Mouse (Mus musculus): ENCODE data around the gene Ntmt1. TPM values are rescaled to one million over a fixed set of nuclear protein-coding genes. Genes with fewer than 3 reads are reported as not detected.

The Ntmt1 gene
- total RNA-seq, 2 experiments from 2014 or later, result 51.7 to 54.5 TPM

DNA sequence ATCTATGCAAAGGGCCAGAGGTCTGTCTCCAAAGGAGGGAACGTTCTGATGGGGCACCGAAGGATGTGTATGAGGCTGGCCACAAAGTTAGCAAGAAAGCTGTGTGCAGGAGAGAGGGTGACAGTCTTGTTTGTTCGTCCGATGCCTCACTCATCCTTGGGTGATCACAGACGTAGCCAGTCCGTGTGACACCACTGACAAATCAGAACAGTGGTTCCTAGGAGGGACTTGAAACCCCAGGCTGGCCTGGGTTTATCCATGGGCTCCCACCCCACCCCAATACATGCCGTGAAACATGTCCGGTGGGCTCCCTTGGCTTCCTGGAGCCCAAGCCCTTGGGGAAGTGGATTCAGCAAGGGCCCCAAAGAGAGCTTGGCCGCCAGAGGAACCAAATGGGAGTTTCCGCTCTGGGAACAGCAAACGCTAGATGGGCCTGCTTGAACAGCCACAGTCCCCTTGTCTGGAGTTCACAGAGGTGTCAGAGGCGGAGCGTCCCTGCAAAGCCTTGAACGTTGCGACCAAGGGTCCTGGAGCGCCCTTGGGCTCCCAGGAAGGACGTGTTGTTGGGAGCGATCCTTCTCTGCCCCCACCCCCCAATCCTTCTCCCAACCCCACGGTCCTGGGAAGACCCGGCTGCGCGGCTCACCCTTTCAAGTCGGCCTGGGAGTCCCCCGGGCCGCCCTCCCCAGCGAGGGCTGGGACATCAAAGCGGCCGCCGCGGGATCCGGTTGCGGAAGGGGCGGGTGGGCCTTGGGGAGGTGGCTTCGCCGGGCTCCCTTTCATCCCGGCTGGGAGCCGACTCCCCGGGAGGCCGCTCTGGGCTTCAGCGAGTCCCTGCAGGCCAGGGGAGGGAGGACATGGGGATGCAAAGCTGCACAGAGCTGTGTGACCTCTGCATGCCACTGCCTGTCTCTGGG is 23.3 kb upstream of the Ntmt1 start:
- peak; percentile 72 for DNase-seq

- no peak for DNase-seq
These were observed 20.2 kb upstream of the Ntmt1 start for GRCm38 (mm10) chr2:30787466-30787865.

- DNase-seq, result no peak
These were observed 15.6 kb upstream of the Ntmt1 start for GRCm38 (mm10) chr2:30792061-30792460.

- peak; percentile 99 for DNase-seq
These were observed 13.2 kb upstream of the Ntmt1 start for GRCm38 (mm10) chr2:30794179-30795108.

DNA sequence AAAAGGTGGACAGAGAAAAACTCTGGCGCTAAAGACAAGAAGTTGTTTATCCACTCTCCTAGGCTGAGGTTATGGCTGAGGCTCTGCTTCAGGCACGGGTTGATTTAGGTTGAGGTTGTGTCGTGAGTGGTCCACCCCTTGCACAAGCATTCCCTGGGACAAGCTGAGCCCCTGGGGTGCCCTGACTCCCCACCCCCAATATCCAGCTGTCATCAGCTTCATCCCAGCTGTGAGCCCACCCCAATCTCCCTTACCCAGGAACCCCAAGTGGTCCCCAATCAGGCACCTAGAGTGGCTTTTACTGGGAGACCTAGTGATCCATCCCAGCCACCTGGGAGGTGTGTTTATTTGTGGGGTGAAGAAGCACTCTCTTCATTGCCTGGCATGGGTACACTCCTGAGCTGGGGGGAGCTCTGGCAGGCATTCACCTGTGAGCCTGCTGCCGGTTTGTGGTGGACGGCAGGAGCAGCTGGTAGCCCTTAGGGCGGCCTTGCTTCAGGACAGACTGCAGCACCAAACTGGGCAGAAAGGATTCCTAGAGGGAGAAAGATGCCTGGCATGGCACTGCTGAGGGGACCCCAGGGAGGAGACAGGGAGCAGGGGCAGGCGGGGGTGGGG is 12.2 kb upstream of the Ntmt1 start:
- DNase-seq, result no peak

DNA sequence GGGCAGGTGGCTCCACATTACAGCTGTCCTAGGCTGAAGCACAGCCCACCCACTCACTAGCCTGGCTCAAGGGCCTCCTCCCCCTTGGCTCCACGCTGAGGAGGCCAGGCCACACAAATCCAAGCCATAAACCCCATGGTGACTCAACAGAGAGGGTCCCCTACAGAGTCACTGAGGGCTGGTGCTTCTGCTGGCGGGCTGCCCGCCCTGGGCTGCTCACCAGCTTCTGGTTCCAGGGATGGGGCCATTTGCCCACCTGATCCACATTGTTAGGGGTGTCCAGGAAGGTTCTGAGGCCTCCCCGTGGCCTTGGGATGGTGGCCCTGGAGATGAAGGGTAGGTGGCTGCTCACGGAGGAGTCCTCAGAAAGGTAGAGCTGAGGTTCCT is 11.7 kb upstream of the Ntmt1 start:
- peak; percentile 27 for DNase-seq

- DNase-seq, result peak; percentile 73
These were observed 11.2 kb upstream of the Ntmt1 start for GRCm38 (mm10) chr2:30796382-30796781.

- no peak for DNase-seq
These were observed 8.2 kb upstream of the Ntmt1 start for GRCm38 (mm10) chr2:30799456-30799855.

GRCm38 (mm10) chr2:30800671-30801066 is 7.0 kb upstream of the Ntmt1 start:
- DNase-seq, result no peak

GRCm38 (mm10) chr2:30801067-30801852 is 6.4 kb upstream of the Ntmt1 start:
- DNase-seq, result peak; percentile 57

DNA sequence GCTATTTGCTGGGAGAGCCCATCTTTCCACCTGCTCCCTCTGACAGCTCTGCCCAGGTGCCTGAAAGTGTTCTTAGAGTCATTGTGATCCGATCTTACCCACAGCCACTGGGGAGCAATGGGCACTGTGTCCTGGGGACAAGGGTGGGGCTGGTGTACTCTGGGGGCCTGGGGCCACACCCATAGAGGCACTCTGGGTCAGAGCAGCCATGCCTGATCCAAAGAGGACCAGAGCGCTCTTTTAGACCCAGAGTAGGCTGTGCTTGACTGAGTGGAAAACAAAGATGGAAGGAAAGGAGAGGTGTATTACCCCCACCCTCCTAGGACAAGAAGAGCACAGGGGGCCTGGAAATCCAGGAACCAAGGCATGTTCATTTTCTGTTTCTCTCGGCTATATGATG is 4.0 kb upstream of the Ntmt1 start, which contains the start of gene 1700001O22Rik:
Gene 1700001O22Rik, minus strand, starts transcription at position 58 of the 400 bp plus-strand sequence.
- DNase-seq, result no peak

DNA sequence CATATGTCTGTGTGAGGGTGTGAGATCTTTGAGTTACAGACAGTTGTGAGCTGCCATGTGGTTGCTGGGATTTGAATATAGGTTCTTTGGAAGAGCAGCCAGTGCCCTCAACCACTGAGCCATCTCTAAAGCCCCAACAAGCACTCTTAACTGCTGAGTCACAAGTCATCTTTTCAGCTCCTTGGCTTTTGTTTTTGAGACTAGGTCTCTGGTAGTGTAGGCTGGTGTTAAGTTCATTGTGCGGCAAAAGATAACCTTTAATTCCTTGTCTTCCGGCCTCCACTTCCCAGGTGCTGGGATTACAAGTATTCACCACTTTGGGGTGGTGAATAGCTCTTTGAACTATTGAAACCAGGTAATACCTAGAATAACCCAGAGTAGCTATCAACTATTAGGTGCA is 1.6 kb upstream of the Ntmt1 start:
- DNase-seq, result no peak

DNA sequence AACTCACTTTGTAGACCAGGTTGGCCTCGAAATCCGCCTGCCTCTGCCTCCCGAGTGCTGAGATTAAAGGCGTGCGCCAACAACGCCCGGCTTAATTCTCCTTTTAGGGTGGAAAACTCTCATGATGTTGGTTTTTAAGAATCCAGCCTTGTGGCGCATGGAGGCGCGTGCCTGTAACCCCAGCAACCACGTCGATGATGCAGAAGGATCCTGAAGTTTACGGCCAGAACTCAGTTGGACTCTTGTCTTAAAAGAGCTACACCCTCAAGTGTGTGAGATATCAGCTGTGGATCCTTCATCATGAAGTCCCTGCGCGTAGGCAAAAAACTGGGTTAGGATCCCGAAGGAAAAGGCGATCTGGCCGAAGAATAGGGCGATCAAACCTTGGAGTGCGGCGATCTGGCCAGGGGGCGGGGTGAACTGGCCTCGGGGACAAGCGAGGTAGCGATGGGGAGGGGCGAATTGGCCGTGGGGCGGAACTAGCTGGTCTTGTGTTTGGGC is 429 bp upstream of the Ntmt1 start:
- no peak for DNase-seq

DNA sequence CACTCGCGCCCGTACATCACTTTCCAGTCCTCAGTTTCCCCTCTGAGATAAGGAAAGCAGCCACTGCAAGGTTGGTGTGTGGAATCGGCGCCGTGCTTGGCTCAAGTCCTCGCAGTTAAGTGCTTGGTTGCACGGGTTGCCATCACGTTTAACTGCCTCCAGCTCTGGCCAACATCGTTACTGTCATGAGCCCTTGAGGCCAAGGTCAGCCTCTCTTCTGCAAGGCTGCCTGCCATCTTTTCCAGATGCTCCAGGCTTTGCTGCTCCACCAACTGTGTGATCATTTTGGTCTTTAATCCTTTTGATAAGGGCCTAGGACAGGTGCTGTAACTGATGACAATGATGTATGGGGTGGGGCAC is 650 bp downstream of the Ntmt1 start:
- DNase-seq, result no peak

DNA sequence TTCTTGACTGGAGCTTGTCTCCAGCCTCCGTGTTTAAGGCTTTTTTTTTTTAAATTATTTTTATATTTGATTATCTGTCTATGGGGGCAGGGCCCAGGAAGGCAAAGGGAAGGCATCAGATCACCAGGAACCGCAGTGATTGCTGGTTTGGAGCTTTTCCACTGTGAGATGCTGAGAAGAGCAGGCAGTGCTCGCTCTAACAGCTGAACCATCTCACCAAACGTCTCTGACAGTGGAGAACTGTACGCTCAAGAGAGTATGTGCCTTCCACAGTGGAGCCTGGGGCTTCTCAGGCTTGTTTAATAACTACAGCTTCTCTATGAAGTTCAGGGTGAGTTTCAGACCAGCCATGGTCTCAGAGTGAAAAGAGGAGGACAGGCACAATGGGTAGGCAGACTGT is 1.9 kb downstream of the Ntmt1 start:
- no peak for DNase-seq

DNA sequence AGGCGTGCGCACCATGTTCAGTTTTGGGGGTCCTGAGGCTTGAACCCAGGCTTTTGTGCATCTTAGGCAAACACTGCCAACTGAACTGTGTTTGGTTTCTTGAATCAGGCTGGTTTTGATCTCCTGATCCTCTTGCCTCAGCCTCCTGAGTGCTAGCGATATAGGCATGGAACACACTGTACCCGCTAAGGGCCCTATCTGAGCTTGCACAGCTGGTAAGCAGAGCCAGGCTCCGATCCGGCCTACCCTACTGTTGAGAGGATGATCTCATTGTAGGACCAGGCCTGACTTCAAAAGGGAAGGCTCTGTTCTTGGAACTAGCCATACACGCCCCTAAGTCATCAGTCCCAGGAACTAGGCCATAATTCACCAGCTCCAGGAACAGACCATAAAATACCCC is 2.9 kb downstream of the Ntmt1 start:
- no peak for DNase-seq

DNA sequence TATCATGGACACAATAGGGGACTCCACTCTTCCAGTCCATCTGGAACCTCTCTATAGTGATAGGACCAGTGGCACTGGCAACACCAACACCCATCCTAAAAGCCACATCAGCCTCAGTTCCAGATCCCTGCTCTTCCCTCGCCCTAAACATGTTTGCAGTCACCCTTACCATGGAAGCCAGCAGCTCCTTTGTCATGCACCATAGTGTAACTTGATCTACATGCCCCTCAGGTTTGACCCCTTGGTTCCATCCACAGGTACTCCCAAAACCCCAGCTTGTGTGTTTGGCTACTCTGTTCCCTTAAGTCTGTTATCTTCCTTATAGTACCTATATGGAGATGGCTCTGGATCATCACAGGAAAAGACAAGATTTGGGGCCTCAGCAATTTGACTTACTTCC is 8.8 kb downstream of the Ntmt1 start:
- no peak for DNase-seq

GRCm38 (mm10) chr2:30819873-30820272 is 12.2 kb downstream of the Ntmt1 start:
- DNase-seq, result no peak

- DNase-seq, result no peak
These were observed 13.4 kb downstream of the Ntmt1 start for GRCm38 (mm10) chr2:30821073-30821472.

DNA sequence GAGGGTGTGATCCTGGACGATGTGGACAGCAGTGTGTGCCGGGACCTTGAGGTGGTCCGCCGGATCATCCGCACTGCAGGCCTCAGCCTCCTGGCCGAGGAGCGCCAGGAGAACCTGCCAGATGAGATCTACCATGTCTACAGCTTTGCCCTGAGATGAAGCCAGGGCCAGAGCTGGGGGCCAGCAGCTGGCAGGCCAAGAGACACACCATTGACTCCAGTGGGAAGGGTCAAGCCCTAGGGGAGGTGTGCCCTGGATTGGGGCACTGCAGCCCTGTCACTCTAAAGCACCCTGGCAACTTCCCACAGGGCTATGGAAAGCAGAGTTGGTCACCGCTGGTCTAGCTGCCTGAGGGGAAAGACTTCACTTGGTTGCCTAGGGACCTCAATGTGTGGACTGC is 14.8 kb downstream of the Ntmt1 start:
- DNase-seq, result no peak

GRCm38 (mm10) chr2:30823385-30824153 is 15.9 kb downstream of the Ntmt1 start:
- peak; percentile 71 for DNase-seq

Measured in heart, postnatal 4 days (tissue).